Mouse (Mus musculus): Measurements from ENCODE around the gene Cfap157. TPM values are rescaled to one million over a fixed set of nuclear protein-coding genes. Genes with fewer than 3 reads are reported as not detected.

The Cfap157 gene
- polyA plus RNA-seq, 1 experiment = 1.7 TPM

DNA sequence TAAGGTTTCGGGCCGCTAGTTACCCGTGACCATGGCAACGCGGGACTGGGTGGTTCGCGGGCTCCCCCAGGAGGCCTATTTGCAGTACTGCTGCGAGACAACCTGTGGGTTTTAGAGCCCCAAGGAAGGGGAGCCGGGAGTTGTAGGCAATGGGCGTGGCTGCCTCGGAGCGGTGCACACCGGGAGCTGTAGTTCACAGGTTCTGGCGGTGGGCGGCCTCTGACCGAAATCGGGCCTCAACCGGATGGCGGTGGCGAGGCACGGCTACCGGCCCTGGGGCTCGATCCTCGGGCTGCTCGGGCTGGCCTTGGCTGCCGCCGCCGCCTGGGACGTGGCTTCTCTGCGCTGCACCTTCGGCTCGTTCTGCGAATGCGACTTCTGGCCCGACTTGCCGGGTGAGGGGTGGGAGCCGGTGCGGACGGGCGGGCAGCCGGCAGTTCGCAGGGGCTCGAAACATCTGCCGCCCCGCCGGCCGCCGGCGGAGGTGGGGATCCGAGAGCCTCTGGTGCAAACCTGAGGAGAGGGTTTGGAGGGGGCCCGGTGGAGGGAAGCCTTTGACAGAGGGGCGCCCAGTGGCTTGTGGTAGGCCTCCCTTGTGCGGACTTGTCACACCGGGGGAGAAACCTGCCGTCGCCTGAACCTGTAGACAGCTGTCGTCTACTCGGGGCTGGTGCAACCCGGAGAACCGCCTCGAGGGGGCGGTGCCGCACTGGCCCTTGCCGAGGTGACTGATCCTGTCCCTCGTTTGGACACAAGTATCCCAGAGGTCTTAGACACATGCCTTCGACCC, 27.0 kb downstream of the Cfap157 start, which contains the start of gene Tor2a:
Gene Tor2a (plus strand): TSS at position 179 of the 790 bp plus-strand sequence.
- Histone ChIP-seq H3K4me1 (ENCODE audit: control insufficient read depth, insufficient read depth, low read length) (peaks cover 14% of the 10 kb centered on the region), H3K27me3 (ENCODE audit: control insufficient read depth, insufficient read depth, low read length) (no peaks in the 10 kb centered on the region), H3K4me3 (replicated peaks; ENCODE audit: insufficient read depth, low read depth, low read length) (peak within 1 kb of the TSS; percentile 73), H3K27ac (ENCODE audit: insufficient read depth, low read length) (peak within 1 kb of the TSS; percentile 76)
- TF ChIP-seq CTCF (IDR thresholded peaks at IDR 0.05; ENCODE audit: borderline replicate concordance, insufficient read depth, low read depth, low read length) = peak; percentile 93
- TF ChIP-seq POLR2A (IDR thresholded peaks at IDR 0.05; ENCODE audit: borderline replicate concordance, insufficient read depth, low read length) = no peak
- under 1% methylated on average over 66 of the region's 66 CpGs for WGBS
- peak; percentile 96 to 97 for DNase-seq

DNA sequence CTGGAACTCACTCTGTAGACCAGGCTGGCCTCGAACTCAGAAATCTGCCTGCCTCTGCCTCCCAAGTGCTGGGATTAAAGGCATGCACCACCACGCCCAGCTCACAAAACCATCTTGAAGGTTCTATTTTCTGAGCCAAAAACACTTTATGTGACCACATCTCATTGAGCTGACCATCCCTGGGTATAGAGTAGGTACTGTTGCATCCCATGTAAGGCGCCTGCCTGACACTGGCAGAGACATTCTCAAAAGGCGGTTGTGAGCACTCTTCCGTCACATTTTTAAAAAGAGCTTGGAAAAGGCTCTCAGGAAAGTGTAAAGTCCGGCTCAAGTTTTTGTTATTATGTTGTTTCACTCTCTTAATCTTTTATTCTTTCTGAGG, 27.6 kb downstream of the Cfap157 start:
- no peak for DNase-seq
- H3K27ac ChIP-seq (ENCODE audit: insufficient read depth, low read length) = no peak overlapping the region
- H3K4me1 ChIP-seq (ENCODE audit: control insufficient read depth, insufficient read depth, low read length) = peaks cover 14% of the 10 kb centered on the region
- 32% methylated on average over 6 of the region's 6 CpGs for WGBS
- TF ChIP-seq CTCF (IDR thresholded peaks at IDR 0.05; ENCODE audit: borderline replicate concordance, insufficient read depth, low read depth, low read length) = no peak
- no peak for TF ChIP-seq POLR2A (IDR thresholded peaks at IDR 0.05; ENCODE audit: borderline replicate concordance, insufficient read depth, low read length)
- no peak overlapping the region for H3K4me3 ChIP-seq (replicated peaks; ENCODE audit: insufficient read depth, low read depth, low read length)
- no peaks in the 10 kb centered on the region for H3K27me3 ChIP-seq (ENCODE audit: control insufficient read depth, insufficient read depth, low read length)

- Histone ChIP-seq H3K4me3 (replicated peaks; ENCODE audit: insufficient read depth, low read depth, low read length) (no peak overlapping the region), H3K4me1 (ENCODE audit: control insufficient read depth, insufficient read depth, low read length) (no peaks in the 10 kb centered on the region), H3K27me3 (ENCODE audit: control insufficient read depth, insufficient read depth, low read length) (no peaks in the 10 kb centered on the region), H3K27ac (ENCODE audit: insufficient read depth, low read length) (no peak overlapping the region)
- WGBS = 74% methylated on average over 10 of the region's 10 CpGs
- DNase-seq = no peak
- TF ChIP-seq CTCF (IDR thresholded peaks at IDR 0.05; ENCODE audit: borderline replicate concordance, insufficient read depth, low read depth, low read length) (no peak), POLR2A (IDR thresholded peaks at IDR 0.05; ENCODE audit: borderline replicate concordance, insufficient read depth, low read length) (no peak)
Observed at GRCm38 (mm10) chr2:32752181-32752580, 32.0 kb downstream of the Cfap157 start.

GRCm38 (mm10) chr2:32751665-32752033, 32.6 kb downstream of the Cfap157 start:
- 38% methylated on average over 10 of the region's 10 CpGs for WGBS
- TF ChIP-seq CTCF (IDR thresholded peaks at IDR 0.05; ENCODE audit: borderline replicate concordance, insufficient read depth, low read depth, low read length) = no peak
- TF ChIP-seq POLR2A (IDR thresholded peaks at IDR 0.05; ENCODE audit: borderline replicate concordance, insufficient read depth, low read length) = no peak
- H3K27ac ChIP-seq (ENCODE audit: insufficient read depth, low read length) = no peak overlapping the region
- H3K4me1 ChIP-seq (ENCODE audit: control insufficient read depth, insufficient read depth, low read length) = no peaks in the 10 kb centered on the region
- no peaks in the 10 kb centered on the region for H3K27me3 ChIP-seq (ENCODE audit: control insufficient read depth, insufficient read depth, low read length)
- no peak for DNase-seq
- H3K4me3 ChIP-seq (replicated peaks; ENCODE audit: insufficient read depth, low read depth, low read length) = no peak overlapping the region

- no peaks in the 10 kb centered on the region for H3K4me1 ChIP-seq (ENCODE audit: control insufficient read depth, insufficient read depth, low read length)
- no peak for TF ChIP-seq CTCF (IDR thresholded peaks at IDR 0.05; ENCODE audit: borderline replicate concordance, insufficient read depth, low read depth, low read length)
- no peak for TF ChIP-seq POLR2A (IDR thresholded peaks at IDR 0.05; ENCODE audit: borderline replicate concordance, insufficient read depth, low read length)
- H3K4me3 ChIP-seq (replicated peaks; ENCODE audit: insufficient read depth, low read depth, low read length) = no peak overlapping the region
- WGBS = 35% methylated on average over 31 of the region's 31 CpGs
- H3K27me3 ChIP-seq (ENCODE audit: control insufficient read depth, insufficient read depth, low read length) = no peaks in the 10 kb centered on the region
- no peak for DNase-seq
- H3K27ac ChIP-seq (ENCODE audit: insufficient read depth, low read length) = no peak overlapping the region
Observed at GRCm38 (mm10) chr2:32750887-32751664, 33.2 kb downstream of the Cfap157 start.

DNA sequence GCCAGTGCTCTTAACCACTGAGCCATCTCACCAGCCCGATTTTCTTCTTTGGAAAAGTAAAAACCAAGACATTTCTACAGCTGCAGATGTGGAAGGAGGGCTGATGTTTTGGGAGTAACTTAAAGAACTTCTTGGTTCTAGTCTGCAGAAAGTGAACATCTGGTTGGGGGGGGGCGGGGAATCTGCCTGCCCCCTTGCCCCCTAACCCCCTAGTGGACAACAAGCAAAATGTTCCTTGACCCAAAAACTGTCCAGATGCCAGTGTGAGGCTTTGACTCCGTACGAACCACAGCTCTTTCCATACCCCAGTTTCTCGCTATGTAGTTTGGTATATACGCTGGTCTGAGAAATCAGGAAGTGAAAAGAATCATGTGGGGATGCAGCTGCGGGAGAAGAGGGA, 34.0 kb downstream of the Cfap157 start:
- no peak for DNase-seq
- H3K27ac ChIP-seq (ENCODE audit: insufficient read depth, low read length) = no peak overlapping the region
- no peaks in the 10 kb centered on the region for H3K27me3 ChIP-seq (ENCODE audit: control insufficient read depth, insufficient read depth, low read length)
- TF ChIP-seq CTCF (IDR thresholded peaks at IDR 0.05; ENCODE audit: borderline replicate concordance, insufficient read depth, low read depth, low read length) (no peak), POLR2A (IDR thresholded peaks at IDR 0.05; ENCODE audit: borderline replicate concordance, insufficient read depth, low read length) (no peak)
- 72% methylated on average over 7 of the region's 7 CpGs for WGBS
- H3K4me1 ChIP-seq (ENCODE audit: control insufficient read depth, insufficient read depth, low read length) = no peaks in the 10 kb centered on the region
- no peak overlapping the region for H3K4me3 ChIP-seq (replicated peaks; ENCODE audit: insufficient read depth, low read depth, low read length)

DNA sequence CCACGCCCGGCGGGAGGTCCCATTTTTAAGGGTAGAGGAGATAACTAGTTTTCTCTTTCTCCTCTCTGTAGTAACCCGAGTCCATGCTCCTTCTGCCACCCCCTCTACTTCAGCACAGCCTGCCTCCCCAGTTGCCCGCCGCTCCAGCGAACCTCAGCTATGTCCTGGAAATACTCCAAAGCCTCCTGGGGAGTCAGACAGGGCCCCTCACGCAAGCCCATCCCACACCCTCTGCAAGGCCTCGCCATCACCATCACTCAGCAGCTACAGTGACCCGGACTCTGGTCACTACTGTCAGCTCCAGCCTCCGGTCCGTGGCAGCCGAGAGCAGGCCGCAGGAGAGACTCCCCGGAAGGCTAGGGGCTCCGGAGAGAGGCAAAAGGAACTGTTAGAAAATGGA, 35.1 kb downstream of the Cfap157 start:
- no peak for DNase-seq
- Histone ChIP-seq H3K4me3 (replicated peaks; ENCODE audit: insufficient read depth, low read depth, low read length) (no peak overlapping the region), H3K4me1 (ENCODE audit: control insufficient read depth, insufficient read depth, low read length) (peaks cover 3% of the 10 kb centered on the region; the same call in 1 of the 2 replicates), H3K27ac (ENCODE audit: insufficient read depth, low read length) (no peak overlapping the region), H3K27me3 (ENCODE audit: control insufficient read depth, insufficient read depth, low read length) (no peaks in the 10 kb centered on the region)
- TF ChIP-seq POLR2A (IDR thresholded peaks at IDR 0.05; ENCODE audit: borderline replicate concordance, insufficient read depth, low read length) (no peak), CTCF (IDR thresholded peaks at IDR 0.05; ENCODE audit: borderline replicate concordance, insufficient read depth, low read depth, low read length) (no peak)
- 73% methylated on average over 16 of the region's 16 CpGs for WGBS
